Mouse (Mus musculus): ENCODE data around the gene C1s2.

- TF ChIP-seq POLR2A (IDR thresholded peaks at IDR 0.05; ENCODE audit: low read depth, low read length) (no peak), CTCF (IDR thresholded peaks at IDR 0.05; ENCODE audit: borderline replicate concordance, insufficient read depth, low read length) (no peak)
These were observed 28.4 kb upstream of the C1s2 start for GRCm38 (mm10) chr6:124664256-124664655.

Data from embryonic fibroblast, embryonic 13.5 days (primary cell).